Mouse (Mus musculus): ENCODE data around the gene Lactbl1. TPM values are rescaled to one million over a fixed set of nuclear protein-coding genes. Genes with fewer than 3 reads are reported as not detected.

Gene Lactbl1
- polyA plus RNA-seq, 1 experiment from 2014 or later = not detected

Small RNAs within 50 kb of the gene (microRNA-seq; reads per million reads assigned to microRNA genes)
- gene Gm22180 = not detected

Other genes starting within 250 kb of the Lactbl1 start
- 0.37 and 0.38 TPM in 2 replicates for gene Htr1d, start 199.1 kb upstream of the Lactbl1 start, polyA plus RNA-seq (2015; fragmentation: Nextera tagmentation; extraction: Ambion mirVana)
- gene 6030445D17Rik, start 160.4 kb upstream of the Lactbl1 start, polyA plus RNA-seq (2015; fragmentation: Nextera tagmentation; extraction: Ambion mirVana) = 0.13 TPM in 1 of 2 replicates, not detected in the other
- gene Luzp1, start 152.9 kb upstream of the Lactbl1 start, polyA plus RNA-seq (2015; fragmentation: Nextera tagmentation; extraction: Ambion mirVana) = 91.1 and 99.1 TPM in 2 replicates
- 83.3 and 88.3 TPM in 2 replicates for gene Kdm1a, start 19.9 kb upstream of the Lactbl1 start, polyA plus RNA-seq (2015; fragmentation: Nextera tagmentation; extraction: Ambion mirVana)
- gene Tex46, start 12.2 kb upstream of the Lactbl1 start, polyA plus RNA-seq (2015; fragmentation: Nextera tagmentation; extraction: Ambion mirVana) = not detected in 2 replicates
- gene Ephb2, start 213.4 kb downstream of the Lactbl1 start, polyA plus RNA-seq (2015; fragmentation: Nextera tagmentation; extraction: Ambion mirVana) = 10.7 and 12.7 TPM in 2 replicates

Data from forebrain, embryonic 13.5 days (tissue).